Mouse (Mus musculus) heart, postnatal 36 days (tissue): ENCODE results near the gene Cc2d2a. TPM values are rescaled to one million over a fixed set of nuclear protein-coding genes. Genes with fewer than 3 reads are reported as not detected.

ENCODE experiments used
- total RNA-seq, 2 experiments: library from RNA; stranded (reverse); gene quantifications; 2 replicates each; pipeline ENCODE4 v1.2.3; 2021

Cc2d2a gene
- total RNA-seq, 2 experiments from 2014 or later = 9.6 to 10.3 TPM

Other genes with a start within 250 kb of the Cc2d2a start
- 1 to 10 TPM; 7.1 to 7.9 TPM for gene C1qtnf7, start 146.8 kb upstream of the Cc2d2a start, total RNA-seq
- gene Bst1, start 156.5 kb downstream of the Cc2d2a start, total RNA-seq = 1 to 10 TPM; 1.7 to 3.7 TPM
- gene Fbxl5, start 159.3 kb downstream of the Cc2d2a start, total RNA-seq = 10 to 100 TPM; 37.6 to 38.0 TPM
- 1 to 10 TPM; 8.2 to 8.5 TPM for gene Cd38, start 206.2 kb downstream of the Cc2d2a start, total RNA-seq